Mouse (Mus musculus) cerebellum, adult 18-20 months (tissue): ENCODE results near the gene Gpx1.

ENCODE experiments used
- DNase-seq, 2 experiments: peaks; one replicate each; pipeline ENCODE4 v3.0.0; 2021

Gpx1 gene

DNA sequence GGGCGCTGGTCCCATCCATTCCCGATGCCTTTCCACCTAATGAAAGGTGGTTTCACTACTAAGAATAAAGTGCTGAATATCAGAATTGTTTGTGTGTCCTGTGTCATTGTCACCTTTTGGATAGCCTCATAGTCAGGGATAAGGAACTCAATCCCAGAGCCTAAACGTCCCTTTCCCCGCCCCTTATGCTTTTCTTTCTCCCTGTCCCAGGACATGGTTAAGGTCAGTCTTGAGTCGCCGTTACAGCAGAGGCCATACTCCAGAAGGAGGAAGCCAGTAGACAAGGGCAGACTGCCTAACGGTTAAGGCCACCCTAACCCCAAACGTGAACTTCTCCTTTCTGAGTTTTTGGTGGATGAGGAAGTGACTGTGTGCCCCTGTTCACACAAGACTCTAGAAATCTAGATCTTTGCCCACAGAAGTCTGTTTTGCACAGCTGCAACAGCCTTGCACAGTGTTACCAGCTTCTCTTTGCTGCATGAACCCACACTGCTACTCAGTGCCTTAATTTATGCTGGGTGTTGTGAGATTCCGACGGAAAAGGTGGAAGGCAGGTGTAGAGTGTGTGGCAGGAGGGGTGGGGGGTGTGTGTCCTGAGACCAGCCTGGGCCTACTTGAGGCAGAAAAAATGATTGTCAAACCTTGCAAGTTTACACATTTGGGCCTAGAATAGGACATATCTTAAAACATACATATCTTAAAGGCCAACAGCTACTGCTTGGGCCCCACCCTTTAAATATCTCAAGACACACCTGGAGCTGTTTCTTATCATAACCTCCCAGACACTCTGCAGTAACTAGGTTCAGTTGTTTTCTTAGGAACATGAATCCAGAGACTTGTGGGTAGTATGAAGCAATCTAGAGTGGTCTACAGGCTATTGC lies 1.8 kb downstream of the Gpx1 start:
- no peak for DNase-seq

DNA sequence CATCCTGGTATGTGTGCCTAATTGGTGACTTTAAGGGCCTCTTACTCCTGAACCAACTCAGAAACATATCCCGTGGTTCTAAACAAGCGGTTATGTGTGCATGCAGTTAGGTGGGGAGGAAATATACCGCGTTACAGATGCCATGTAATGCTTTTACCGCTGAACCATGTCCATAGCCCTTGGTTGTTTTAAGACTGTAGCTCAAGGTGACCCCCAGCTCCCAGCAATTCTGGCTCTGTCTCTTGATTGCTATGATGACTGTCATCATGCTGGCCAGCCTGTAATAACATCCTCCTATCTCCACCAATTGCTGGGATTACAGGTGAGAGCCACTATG lies 2.4 kb downstream of the Gpx1 start:
- DNase-seq = no peak

DNA sequence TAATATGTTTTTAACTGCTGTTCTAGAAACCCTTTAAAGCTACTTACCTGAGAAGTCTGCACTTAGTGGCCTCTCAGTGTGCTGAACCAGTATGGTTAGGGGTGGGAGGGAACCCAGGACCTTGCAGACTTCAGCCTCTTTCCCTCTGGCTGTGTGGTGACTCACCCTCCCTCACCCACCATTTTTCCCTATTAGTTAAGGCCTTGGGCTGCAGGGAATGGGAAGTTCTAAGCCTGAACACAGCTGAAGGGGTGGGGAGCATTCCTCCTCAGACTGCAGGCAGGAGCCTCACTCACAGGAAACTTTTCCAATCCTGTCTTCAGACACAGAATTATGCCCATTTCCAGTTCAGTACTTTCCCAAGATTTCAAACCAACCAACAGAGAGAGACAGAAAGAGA lies 3.1 kb downstream of the Gpx1 start:
- no peak for DNase-seq

DNA sequence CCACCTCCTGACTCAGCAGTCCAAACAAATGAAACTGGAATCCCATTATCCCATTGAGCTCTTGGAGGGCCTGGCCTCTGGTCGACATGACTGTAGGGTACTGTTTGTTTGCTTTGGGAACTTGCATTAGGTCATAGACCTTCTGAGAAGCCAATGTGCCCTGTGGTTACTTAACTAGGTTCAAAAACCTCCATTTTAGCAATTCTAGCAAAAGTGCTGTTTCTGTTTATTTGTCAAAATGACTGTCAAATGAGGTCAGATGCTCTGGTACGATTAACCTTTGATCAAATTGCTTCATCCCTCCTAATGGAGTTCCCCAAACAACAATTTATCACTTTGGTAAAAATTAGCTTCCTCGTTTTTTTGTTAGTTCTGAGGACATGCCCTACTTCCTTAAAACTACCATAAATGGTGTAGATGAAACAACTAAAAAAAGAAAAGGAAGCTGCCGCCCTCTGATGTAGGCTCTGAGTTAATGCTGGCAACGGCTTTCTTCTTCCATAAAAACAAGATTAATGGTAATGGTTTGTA lies 3.7 kb downstream of the Gpx1 start:
- DNase-seq = no peak

DNA sequence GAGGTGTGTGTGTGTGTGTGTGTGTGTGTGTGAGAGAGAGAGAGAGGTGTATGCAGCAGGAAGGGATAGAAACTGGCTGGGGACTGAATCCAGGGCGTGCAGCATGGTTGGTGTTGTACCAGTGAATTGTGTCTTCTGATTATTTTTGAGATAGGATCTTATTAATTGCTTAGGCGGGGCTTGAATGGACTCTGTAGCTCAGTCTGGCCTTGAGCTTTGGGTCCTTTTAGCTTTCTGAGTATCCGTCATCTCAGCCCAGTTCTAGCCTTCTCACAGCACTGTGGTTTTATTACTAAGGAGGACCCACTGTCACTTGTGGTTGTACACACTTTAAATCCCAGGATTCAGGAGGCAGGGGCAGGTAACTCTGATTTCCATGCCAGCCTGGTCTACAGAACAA lies 4.6 kb downstream of the Gpx1 start:
- DNase-seq = no peak

DNA sequence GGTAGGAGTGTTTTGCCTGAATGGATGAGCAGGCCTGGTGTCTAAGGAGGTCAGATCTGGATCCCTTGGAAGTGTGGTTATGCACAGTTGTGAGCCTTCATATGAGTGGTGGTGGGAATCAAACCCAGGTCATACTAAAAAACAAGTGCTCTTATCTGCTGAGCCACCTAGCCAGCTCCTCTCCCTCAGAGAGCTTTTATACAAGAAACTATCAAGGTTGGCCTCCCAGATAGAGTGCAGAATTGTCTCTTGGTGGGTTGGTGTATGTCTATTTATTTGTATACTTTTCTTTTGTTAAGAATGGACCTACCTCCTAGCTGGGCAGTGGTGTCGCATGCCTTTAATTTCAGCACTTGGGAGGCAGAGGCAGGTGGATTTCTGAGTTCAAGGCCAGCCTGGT lies 5.1 kb downstream of the Gpx1 start:
- DNase-seq = no peak

DNA sequence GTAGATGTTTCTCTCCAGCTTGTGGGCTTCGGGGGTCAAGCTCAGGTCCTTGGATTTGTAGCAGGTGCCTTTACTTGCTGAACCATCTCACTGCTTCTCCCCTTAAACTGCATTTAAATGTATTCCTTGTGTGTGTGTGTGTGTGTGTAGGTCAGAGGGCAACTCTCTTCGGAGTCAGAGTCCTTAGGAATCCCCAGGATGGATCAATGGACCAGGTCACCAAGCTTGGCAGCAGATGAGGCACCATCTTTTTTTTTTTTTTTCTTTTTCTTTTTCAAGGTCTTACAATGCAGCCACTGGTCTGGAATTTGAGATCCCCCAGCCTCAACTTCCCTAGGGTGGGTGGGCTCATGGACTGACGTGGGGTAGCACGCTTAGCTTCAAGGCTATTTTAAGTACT lies 5.8 kb downstream of the Gpx1 start:
- DNase-seq = no peak

DNA sequence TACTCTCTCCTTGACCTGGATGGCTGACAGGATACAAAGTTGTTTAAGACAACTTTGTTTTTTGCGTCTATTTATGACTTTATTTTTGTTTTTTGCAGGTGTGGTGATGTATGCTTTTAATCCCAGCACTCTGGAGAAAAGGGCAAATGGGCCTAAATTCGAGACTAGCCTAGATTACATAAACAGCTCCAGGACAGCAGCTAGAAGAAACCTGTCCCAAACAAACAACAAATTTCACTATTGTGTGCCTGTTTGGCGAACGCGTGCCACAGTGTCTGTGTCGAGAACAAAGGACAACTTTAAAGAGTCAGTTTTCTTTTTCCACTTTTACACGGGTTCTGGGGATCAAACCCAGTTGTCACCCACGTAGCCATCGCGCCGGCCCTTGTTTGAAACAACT lies 8.3 kb downstream of the Gpx1 start:
- DNase-seq = no peak

DNA sequence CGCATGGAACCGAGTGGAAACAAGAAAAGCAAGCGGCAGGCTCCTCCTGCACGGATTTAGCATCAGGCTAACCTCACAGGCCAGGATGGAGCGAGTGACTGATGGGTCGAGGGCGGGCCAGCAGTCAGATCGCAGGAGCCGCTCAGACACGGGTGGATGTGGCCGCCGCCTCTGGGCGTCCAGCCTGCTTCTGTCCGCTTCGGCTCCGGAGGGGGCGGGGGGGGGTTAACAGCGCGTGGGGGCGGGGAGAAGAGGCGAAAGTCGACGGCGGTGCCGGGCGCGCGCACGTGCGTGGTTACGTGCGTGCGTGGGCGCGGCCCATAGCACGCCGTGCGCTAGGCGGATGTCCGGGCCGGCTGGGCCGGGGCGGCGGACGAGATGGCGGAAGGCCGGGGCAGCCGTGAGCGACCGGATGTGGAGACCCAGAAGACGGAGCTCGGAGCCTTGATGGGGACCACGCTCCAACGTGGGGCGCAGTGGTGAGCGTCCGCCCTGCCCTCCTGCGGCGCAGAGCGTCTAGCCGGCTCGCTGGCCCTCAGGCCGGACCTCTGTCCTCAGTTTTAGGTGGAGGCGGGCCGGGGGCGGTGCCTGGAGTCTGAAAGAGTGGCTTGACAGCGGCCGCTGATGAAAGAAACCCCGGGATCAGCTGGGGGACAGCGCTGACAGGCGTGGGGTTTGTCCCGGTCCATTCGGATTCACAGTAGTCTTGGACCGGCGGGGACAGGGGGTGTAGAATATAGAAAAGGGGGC lies 9.0 kb downstream of the Gpx1 start, which contains the start of gene Usp4:
Usp4 (plus strand) TSS at position 314 of the 750 bp plus-strand sequence.
- DNase-seq = peak; percentile 84 to 94

DNA sequence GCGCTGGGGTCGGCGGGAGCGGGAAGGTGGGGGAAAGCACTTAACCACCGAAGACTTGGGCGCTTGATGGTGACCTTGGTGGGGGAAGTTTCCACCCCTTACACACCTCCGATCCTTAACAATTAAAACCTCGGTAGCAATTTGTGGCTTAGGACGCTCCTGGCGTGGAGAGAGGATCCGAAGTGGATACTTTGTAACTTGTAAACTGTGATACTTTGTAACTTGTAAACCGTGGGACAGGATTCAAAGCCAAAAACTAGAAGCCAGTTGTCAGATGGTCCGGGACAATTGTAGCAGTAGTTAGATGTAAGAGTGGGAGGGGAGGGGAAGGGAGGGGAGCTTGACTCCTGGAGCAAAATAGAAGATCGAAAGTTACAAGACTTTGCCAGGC lies 9.6 kb downstream of the Gpx1 start:
- no peak for DNase-seq

DNA sequence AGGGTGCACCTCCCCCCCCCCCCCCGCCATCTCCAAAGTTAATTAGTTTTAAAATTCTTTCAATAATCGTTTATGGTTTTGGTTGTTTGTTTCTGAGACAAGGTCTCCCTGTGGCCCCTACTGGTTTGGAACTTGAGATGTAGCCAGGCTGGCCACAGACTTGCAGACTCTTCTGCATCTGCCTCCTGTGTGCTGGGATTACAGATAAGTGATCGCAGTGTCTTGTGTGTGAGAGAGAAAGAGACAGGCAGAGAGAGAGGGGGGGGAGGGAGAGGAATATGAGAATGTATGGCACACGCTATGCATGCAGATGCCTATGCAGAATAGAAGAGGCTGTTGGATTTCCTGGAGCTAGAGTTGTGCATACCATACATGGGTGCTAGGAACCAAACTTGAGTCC lies 11.0 kb downstream of the Gpx1 start:
- DNase-seq = no peak

DNA sequence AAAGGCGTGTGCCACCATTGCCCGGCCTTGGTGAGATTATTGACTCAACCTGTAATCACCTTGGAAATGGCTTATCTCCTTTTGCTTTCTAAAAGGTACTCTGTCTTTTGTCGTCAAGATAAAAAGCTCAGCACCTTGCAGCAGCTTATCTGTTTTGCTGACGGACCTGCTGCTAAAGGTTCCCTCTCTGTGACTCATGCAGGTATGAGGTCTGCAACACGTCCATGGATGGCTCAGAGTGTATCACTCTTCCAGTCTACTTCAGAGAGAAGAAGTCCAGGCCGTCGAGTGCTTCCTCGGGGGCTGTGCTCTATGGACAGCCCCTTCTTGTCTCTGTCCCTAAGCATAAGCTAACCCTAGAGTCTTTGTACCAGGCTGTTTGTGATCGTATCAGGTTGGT lies 39.5 kb downstream of the Gpx1 start:
- no peak for DNase-seq

DNA sequence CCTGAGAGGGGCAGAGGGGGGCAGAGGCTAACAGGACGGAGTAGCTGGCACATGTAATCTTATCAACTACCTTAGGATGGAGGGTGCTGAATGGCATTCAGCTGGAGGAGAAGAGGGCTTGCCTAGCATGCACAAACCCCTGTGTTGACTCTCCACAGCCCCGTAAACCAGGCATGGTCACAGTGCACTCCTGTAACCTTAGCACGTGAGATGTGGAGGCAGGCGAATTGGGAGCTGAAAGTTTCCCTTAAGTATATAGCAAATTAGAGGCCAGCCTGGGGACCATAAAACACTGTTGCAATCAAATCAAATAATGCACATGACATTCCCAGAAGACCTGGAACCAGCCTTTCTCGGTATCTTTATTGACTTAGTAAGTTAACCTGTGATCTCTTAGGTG lies 40.0 kb downstream of the Gpx1 start:
- DNase-seq = no peak

DNA sequence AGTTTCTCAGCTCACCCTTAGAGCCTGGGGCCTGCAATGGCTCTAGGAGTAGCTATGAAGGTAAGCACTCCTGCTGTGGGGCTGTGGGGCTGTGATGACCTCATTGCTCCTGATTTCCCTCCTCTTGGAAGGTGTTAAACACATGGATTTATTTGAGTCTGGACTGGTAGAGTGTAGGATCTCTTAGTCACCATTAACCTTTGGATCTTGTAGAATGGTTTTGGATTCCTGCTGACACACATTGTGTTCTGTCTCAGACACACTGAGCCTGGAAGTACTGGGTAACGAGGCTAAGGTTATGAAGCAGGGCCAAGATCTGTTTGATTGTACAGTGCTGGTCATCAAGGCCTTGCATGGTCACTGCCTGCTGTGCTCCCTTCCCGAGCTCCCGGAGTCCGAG lies 40.6 kb downstream of the Gpx1 start:
- DNase-seq = no peak

DNA sequence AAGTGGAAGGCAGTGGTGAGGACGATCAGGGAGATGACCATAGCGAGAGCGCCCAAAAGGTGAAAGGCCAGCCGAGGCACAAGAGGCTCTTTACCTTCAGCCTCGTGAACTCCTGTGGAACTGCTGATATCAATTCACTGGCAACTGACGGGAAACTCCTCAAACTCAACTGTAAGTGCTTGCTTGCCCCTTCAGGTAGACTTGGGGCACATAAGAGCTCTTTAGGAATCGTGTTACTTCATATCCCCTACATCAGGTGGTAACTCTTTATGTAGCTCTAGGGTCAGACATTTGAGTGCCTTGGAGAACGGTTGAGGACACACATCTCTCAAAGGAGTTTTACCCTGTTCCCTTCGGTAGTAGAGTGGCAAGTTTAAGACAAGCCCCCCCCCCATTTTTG lies 42.7 kb downstream of the Gpx1 start:
- no peak for DNase-seq

DNA sequence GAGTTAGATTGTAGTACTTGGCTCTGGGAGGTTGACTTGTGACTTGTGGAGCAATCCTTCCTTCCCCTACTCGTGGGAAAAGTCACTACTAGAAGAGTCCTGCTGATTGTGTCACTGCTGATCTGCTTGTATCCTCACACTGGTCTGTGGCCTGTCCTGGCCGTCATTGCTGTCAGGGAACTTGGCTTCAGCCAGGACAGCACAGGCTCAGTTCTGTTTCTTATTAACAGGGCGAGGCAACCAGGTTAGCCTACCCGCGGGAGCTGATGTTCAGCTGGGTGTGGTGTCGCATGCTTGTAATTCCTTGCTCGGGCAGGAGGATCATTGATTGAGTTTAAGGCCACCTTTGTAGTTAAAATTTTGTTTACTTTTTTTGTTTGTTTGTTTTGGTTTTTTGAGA lies 46.3 kb downstream of the Gpx1 start:
- no peak for DNase-seq

DNA sequence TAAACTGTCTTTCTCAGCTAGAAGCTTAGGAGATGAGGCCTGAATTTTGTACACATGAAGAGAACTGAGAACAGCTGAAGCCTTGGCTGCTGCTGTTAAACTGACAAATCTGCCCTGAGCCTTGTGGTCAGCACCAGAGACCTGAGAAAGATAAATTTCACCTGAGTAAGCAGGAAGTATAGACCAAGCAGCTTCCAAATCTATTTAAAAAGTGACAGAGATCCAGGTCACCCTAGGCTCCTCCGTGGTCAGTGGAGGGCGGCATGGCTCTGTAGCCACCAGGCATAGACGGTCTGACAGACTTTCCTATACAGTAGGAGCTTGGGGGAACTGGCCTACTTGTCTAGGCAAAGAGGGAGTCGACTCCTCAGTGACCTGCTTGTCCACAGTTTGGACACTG lies 48.1 kb downstream of the Gpx1 start:
- no peak for DNase-seq

DNA sequence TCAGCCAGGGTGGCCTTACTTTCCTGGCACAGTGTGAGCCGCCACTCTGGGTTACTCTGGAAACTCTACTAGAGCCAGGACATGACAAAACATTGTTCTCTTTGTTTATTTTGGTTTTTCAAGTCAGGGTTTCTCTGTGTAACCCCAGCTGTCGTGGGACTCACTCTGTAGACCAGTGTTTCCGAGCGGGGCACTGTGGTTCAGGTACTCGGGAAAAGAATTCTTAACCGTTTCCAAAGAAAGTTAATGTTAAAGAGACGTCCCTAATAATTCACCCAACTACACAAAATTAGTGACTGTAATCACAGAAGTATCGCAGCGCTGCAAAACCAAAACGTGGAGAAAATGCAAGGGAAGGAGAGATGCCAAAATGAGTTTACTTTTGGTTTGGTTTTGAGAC lies 49.9 kb downstream of the Gpx1 start:
- DNase-seq = no peak

DNA sequence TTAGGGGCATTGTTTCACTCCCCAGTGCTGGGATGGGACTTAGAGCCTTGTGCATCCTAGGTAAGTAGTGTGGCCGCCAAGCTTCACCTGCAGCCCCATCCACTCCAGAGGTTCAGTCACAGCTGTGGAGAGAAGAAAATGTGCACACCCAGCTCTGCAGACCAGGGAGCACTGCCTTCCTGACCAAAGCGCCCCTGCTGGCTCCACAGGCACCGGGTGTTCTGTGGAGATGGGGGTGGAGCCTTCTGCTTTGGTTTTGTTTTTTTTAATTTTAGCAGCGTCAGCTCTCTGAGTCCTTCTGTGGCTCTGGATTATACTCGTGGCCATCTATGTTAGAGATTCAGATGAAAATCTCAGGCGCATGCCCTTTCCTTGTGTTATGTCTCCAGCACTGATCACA lies 50.5 kb downstream of the Gpx1 start:
- DNase-seq = no peak
